Mouse (Mus musculus) spleen, postnatal 4 days (tissue): ENCODE data around the gene Mthfs.
"Not testable (repeated sequence)": the region's sequence is repeated elsewhere in the genome, so short reads cannot be mapped to it uniquely, and the experiment has no call there.

Source experiments
- DNase-seq, 2 experiments: peaks; one replicate each; pipeline ENCODE4 v3.0.0; 2022; ENCODE audit warnings: low spot score in 2 of 2

Mthfs gene

DNA sequence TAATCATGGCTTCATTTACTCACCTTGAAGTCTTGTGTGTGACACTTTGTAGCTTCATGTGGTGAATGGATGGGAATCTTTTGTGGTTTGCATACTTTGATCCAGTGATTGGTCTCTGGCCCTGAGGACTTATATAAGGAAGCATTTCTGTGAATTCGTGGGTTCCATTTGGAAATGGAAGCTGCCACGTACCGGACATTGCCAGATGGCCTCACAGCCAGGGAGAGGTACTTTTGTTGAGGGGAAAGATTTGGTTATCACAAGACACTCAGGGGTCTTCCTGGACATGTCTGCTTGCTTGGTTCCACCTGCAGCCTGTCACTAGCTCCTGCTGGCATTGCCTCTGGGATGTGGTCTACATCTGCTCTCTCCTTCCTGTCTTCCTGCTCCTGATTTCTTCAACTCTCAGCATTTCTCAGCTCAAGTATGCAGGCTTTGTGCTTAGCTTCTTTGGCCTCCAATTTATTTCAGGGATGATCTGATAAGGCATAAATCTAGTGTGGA is 30.1 kb downstream of the Mthfs start:
- DNase-seq = not testable (repeated sequence)

DNA sequence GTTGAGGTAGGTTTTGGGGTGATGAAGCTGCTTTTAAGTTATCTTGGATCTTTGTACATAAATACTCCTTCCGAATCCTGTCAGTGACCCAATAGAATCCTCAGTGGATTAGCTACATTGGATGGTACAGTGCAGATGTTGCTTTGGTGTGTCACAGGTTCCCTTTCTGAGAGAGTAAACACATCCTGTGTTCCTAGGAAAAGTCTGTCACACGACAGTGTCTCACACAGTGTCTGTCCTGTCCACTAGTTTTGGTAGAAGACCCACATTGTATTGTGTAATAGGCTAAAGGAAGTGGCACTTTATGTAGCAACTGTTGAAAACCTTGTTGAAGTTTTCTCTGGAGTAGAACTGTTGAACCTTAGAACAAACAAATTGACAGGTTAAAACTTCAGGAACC is 42.9 kb downstream of the Mthfs start:
- no peak for DNase-seq

DNA sequence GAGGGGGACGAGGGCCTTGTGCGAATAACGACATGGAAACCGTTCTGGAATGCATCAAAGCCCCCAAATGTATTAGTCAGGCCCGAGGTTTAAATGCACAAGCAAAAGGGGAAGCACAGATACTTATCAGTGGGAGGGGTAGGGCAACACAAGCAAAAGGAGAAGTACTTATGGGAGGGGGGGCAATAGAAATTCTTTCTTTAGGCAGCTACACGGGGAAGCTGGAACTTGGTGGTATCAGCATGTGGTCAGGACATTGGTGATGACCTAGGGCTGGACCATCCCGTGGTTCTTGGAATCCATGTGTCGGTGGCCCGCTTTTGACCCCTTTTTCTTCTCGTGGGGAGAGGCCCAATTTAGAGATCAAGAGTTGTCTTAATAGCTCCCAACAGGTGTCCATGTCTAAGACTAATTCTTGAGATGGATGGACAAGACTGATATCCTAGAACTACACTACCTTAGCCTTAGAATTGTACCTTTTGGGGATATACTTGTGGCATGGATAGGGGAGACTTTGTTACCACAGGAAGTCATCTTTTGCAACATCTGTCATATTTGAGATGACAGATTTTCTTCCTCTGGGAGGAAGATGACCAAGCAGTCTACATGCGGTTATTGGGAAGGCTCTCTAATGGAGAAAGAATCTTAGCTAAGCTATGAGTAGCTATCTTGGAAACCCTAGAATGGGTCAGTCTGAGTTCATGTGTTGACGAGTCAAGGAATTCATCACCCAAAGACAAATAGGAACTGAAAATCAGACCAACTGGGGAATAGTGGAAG is 46.3 kb downstream of the Mthfs start:
- DNase-seq = no peak

DNA sequence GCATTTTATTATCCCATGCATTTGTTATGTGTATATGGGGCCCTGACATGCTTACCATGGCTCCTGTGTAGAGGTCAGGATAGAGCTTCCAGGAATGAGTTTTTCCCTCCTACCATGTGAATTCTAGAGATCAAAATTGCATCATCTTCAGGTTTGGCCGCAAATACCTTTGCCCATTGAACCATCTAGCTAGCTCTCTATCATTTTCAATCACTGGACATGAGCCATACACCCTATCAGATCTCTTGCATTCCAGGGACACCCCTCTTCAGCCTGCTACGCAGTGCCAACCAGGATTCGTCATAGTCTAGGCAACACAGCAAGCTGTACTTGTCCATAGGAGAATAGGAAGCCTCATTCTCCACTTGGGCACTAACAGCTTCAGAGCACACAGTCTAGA is 53.5 kb downstream of the Mthfs start:
- no peak for DNase-seq

DNA sequence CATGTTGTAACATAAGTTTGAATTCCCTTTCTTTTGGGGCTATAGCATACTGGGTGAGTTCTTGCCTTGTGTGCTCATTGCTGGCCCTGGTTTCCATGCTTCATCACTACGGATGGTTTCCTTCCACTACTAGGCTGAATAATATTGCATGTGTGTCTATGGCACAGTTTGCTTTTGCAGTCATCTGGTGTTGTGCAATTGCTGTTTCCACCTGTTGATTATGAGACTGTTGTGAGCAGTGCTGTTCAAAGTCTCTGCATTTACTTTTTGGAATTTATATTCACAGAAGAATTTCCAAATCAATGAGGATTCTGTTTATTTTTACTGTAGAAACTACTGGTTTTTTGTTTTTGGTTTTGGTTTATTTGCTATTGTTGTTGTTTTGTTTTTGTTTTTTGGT is 54.1 kb downstream of the Mthfs start:
- no peak for DNase-seq

DNA sequence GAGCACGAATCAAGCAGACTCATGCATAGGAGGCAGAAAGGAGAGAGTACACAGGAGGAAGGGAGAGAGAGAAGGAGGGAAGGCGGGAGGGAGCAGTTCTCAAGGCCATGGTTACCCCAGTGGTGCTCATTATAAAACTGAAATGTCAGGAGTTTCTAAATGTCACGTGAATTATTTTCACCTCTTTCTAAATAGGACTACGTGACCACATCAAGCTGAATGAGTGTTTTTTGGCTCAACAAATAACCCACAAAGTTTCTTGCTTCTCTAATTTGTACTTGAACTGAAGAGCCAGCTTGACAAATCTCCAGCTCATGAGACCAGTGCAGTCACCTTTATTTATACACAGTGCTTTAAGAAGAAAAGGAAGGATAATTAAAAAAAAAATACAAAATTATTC is 56.6 kb downstream of the Mthfs start:
- no peak for DNase-seq

DNA sequence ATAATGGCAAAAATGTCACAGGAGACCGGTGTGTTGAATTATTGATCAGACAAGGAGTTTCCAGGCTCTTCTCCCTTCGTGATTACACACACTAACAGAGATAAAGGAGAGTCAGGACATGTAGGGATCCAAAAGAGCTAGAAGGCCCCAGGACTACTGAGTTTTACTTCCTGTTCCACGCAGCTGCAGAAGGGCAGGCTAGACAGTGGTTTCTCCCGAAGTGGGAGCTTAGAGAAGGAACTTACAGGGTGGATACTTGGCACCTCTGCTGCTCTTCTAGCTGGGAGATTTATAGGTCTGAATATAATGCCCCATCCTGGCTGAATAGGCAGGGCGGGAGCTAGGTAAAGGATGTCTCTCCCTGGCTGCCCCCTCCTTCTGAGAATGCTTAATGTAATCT is 57.1 kb downstream of the Mthfs start:
- no peak for DNase-seq

DNA sequence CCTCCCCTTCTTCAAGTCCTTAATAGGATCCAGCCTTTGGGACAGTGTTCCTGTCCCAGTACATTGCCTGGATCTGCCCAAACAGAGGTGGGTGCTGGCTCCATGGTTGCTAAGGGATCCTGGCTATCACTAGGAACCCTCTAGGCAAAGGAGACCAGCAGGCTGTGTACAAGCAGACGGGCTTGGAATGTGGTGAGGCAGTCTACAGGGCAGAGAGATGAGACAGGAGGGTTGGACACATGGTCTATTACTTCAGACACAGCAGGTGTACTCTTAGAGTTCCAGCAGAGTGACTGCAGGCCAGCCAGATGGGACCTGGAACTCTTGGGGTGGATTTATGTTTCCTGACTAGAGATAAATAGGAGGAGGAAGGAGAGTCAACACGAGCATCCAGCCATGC is 59.9 kb downstream of the Mthfs start:
- no peak for DNase-seq

DNA sequence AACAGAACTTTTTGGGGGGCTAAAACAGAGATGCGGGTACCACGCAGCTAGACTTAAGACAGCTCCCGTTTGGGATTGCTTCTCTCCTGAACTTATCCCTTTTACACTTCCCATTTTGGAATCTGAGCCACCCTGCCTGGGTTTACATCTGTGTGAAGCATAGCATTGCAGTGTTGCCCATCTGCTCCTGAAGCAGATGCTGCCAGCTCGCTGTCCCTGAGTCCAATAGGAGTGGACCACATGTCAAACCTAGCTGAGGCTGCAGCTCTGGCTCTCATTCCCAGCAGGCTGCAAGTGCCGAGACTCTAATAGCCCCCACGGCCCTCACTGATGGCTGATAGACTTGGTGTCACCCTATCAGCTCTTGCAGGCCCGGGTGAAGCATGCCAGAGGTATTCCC is 63.3 kb downstream of the Mthfs start:
- no peak for DNase-seq

DNA sequence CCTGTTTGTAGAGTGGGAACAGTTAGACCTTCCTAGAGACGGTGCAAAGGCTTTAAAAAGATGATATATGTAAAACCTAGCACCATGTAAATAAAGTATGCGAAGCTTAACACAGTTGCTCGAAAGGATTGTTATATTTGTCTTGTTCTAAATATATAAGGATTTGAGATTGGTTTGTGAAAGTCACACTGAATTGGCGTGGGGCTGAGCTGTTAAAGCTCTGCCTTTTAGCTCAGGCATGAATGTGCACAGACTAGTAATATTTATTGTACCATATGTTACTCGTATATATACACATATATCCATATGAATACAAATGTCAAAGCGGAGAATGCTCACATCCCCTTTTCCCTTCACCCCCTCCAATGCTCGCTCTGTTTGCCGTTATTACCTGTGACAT is 67.7 kb downstream of the Mthfs start:
- DNase-seq = no peak

DNA sequence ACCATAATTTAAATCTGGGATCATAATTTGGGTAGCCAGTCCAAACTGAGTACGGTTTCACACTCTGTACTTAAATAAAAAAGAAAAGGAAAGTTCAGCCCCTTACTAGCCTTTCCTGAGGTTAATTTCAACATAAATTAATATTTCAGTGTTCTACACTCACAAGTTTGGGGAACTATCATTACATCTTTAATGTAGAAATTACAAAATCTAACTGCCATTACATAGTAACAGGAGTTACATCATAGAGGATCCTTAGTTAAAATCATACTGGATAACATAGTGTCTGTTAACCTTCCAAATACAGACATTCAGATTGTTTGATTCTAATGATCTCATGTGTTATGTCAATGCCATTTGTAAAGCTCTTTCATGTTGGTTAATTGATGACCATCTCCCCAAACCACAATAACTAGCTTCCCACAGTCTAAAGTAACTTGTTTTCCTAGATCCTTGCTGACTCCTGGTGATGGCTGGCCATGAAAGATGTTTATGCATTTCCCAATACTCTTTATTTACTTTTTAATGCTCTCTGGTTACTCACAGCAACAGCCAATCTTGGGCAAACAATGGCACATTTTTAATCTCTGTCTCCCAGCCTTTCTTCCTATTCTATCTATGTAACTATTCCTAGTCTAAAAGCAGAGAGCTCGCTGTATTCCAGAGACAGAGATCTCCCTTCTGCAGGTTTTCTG is 72.0 kb downstream of the Mthfs start:
- DNase-seq = no peak

DNA sequence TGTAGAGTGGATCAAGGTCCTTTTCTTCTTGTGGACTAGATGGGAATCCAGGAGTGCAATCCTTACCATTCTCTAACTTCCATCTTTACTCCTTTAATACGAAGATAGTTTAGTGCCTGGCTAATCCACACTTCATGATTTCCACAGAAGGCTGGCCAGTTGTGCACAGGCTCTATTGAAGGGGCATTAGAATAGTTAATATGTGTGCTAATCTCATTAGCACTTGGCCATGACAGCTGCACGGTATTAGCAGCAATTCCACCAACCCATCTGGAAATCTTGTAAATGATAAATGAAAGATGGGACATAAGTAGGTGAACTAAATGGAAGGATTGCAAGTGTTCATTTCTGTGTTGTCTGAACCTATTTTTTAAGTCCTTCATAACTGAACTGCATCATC is 77.6 kb downstream of the Mthfs start:
- no peak for DNase-seq

DNA sequence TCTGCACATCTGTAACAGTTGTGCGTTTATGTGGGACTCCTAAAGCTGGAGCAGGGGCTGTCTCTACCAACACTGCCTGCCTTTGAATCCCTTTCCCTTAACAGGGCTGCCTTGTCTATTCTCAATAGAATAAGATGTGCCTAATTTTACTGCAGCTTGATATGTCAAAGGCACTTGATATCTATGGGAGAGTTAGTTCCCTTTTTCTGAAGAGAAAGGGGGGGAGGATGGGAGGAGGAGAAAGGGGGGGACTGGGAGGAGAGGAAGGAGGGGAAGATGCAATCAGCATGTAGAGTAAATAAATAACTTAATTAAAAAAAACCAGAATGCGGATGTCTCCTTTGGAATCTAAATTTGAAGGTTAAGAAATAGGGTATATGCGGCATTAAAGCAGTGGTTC is 82.9 kb downstream of the Mthfs start:
- DNase-seq = no peak

DNA sequence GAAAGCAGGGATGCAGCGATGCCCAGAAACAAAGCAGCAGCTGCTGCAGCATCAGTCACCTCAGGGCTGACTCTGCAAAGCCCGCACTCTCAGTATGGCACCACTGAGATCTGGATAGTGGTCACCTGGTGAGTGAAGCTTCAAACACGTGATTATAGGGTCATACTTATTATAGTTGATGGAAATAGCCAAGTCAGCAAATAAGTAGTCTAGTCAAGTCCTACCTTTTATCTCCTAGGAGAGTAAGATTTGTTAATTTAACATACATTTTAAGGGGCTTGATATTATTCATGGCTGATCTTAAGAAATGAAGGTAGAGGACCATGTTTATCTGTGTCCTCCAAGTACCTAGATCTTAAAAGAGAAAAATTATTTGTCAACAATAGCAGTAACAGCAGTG is 83.6 kb downstream of the Mthfs start:
- no peak for DNase-seq

DNA sequence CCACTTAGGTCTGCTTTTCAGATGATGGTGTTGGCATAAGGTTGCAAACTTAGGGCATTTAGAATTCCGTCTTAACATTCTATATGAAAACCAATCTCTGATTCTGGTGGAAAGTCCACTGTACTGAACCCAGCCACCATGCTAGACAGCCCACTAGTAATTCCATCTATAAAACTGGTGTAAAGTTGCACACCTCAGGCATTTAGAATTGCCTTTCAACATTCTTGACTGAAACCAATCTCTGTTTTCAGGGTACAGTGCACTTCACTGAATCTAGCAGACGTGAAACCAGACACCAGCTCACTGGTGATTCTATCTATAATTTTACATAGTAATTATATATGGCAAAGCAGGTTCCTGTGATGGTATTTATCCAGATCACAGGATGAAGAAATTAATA is 95.2 kb downstream of the Mthfs start:
- no peak for DNase-seq

DNA sequence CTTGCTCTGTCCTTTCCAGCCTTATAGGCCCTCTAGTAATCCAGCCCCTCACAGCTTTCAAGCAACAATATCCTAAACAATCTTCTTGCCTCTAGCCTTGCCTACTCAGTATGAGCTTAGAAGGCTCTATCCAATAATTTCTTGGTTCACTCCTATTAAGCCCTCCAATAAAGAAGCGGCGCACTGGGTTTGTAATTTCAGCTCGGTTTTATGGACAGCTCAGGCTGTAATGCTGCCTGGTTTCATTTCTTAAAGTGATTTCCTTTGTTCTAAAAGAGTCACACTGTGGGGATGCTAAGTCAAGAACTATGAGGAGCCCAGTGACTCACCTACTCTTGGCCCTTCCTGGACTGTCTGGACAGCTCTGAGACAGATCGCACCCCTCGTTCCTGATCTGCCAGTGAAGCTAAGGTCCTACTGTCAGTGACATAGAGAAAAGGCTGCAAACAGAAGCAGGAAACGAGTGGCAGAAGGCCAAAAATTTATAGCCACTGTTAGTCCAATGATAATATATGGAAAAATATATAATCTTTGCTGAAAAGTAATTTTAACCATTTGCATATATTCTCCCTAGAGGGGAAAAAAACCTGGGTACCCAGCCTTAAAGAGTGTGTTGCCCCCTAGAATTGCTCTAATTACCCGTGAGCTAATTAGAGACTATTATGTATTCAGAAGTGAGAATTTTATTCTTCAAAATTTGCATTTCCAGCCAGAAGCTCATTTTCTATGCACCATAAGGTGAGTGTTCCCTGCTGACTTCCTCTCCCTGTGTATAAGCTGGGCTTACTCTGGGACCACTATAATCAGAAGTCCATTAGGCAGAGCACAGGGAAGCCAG is 98.1 kb downstream of the Mthfs start:
- DNase-seq = no peak

DNA sequence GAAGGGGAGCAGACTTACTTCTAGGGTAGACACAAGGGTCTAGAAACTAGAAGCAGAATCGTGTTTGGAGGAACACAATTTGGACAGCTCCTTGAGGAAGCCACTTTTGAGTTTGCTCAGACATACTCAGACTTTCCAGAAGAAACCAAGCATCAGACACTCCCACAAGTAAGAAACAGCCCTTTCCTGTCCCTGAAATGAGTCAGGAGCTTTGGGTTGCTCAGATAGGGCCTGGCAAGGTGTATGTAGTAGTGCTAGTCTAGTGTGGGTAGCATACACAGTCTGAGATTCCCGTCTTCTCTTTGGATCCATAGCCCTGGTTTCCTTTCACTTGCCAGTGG is 98.7 kb downstream of the Mthfs start:
- DNase-seq = no peak

DNA sequence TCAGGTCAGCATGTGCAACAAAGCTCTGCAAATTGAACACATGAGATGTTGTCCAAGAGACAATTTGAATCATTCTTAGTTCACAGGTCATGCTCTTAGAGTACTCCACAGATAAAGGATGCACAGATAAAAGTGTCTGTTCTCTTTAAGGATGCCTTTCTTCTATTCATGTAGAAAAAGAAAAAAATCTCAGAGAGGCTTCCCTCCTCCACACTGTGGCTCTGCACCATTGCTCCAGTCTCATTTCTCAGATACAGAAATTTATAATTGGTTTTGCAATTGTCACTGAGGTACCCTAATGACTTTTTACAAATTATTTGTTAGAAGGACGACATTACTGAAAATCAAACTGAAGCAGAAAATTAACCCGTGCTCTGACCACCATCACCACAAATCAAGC is 101.2 kb downstream of the Mthfs start:
- DNase-seq = no peak

DNA sequence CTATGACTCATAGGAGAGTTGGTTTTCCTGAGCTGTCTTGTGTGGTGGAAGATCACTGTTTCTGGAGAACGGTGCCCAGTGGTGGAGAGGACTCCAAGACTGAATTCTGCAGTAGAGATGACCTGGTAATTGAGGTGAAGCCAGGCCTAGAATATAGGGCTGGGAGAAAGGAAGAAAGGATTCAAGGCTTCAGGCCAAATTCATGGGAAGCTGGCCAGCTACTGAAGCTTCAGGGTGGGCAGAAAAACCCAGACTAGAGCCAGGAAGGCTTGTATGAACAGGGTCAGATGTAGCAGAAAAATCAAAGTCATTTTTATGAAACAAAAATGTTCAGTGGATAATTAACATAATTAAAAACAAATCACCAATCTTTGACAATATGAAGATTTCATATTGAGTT is 163.3 kb downstream of the Mthfs start:
- DNase-seq = no peak

DNA sequence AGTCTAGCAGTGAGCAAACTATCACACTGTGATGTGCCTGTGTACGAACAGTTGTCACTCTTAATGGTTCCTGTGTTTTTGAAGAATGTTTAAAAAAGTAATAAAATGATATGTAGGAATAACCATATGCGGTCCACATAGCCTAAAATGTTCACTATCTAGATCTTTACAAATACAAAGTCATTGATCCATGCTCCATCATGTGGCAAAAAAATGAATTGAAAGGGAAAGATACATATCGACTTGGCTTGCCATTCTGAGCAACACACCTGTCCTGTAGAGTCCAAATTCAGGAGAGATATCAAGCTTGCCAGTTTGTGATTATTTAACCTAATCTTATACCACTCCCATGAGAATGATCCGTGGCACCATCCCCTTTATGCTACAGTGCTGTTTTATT is 164.2 kb downstream of the Mthfs start:
- no peak for DNase-seq

DNA sequence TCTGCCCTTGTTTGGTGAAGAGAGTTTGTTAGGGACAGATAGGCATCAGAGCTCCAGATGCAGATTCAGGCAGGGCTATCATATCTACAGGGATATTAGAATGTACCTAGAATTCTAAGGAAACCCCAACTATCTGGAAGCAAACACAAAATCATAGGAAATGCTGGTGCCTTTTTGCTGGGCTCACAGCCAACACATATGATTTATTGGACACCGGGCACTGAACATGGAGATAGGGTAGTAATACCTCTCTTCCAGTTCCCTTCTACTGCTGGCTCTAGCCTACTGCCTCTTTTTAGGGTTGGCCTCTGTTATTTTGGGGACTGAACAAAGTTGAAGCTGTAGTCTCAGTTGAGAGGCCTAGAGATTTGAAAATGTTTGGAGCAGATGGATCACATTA is 192.6 kb downstream of the Mthfs start:
- DNase-seq = no peak
